Mouse (Mus musculus) liver (tissue): Measurements from ENCODE around the gene Gm49027.
"Not testable (repeated sequence)": the region's sequence is repeated elsewhere in the genome, so short reads cannot be mapped to it uniquely, and the experiment has no call there.

Experiments
- DNase-seq: peaks from one replicate; pipeline ENCODE4 v3.0.0-alpha.2; 2020; ENCODE audit warnings: mixed read lengths

Gene Gm49027

DNA sequence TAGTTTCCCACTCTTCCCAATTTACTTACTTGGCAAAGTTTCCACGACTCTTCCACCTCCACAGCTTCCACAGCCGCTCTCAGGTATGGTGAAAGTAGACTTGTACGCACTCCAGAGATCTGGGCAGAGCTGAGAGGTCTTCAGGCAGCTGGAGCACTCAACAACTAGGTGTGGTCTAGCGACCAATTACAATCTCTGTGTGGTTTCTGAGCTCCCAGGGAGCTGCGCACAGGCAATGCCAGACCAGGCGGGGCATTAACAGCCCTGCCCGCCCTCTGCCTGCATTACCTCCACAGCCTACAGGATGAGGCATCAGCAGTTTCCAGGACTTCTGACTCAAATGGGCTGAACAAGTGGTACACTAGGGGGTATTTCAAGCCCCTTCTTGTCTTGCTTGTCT, at the start of gene Gm49027:
TSS of gene Gm49027 (minus strand) at position 208 of the 400 bp plus-strand sequence.
- no peak for DNase-seq

DNA sequence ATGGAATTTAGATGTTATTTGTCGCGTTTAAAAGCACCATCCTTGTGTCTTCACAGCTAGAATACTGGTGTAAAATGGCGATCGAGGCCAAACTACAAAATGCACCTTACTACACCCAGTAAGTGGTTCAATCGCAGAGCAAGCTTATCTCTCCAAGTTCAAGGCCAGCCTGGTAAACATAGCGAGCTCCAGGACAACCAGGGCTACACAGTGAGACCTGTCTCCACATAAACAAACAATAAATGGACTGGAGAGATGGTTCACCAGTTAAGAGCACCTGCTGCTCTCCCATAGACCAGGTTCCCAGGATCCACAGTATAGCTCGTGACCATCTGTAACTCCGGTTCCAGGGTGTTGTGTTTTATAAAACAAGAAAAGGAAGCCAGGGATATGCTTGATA, 48.1 kb upstream of the Gm49027 start:
- DNase-seq: no peak

DNA sequence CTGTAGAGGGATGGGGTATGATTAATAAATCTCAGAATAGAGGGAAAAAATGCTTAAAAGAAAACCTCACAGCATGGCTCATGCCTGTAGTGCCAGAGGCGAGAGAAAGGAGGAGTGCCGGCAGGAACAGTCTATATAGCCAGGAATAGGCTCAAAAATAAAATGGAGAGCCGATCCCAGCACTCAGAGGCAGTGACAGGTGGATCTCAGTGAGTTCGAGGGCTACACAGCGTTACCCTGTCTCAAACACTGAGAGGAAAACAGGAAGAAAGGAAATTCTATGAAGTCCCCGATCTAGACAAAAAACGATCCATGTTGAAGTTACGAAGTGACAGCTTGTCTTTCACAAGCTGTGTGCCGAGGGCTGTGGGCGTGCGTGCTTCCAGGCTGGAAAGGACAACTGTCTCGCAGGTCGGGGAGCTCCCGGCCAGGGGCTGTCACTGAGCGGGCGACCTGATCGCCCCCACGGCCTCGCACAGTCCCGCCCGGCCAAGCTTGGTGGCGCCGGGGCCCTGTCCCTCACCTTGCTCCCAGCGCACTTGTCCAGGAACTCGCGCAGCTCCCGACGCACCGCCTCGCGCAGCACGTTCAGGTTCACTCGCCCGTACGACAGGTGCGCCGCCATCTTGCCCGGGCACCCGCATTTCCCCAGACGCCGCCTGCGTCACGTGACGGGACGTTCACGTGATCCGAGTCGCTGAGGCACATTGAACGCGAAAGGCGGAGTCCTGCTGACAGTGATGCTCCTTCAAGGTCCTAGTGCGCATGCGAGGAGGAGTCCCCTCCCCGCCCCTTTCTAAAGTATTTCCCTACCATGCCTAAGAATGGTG, 47.3 kb upstream of the Gm49027 start, which contains the start of gene Vps33a:
TSS of gene Vps33a (minus strand) at position 682 of the 830 bp plus-strand sequence.
- peak; percentile 99 for DNase-seq

DNA sequence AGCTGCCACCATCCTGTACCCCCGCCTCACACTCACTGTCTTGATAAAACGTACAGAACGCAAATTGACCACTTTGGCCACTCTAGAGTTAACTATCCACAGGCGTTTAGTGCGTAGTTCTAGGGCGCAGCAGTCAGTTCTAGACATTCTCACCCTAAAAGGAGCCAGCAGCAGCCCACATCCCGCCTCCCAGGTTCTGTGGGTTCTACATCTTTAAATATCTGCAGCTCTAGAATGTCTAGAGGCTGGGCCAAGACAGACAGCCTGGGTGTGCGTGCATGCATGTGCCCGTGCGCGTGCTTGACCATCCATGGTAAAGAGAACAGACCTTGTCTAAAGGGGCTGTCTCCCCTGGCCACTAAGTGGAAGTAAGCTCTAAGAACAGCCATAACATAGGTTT, 35.8 kb upstream of the Gm49027 start:
- DNase-seq: no peak

DNA sequence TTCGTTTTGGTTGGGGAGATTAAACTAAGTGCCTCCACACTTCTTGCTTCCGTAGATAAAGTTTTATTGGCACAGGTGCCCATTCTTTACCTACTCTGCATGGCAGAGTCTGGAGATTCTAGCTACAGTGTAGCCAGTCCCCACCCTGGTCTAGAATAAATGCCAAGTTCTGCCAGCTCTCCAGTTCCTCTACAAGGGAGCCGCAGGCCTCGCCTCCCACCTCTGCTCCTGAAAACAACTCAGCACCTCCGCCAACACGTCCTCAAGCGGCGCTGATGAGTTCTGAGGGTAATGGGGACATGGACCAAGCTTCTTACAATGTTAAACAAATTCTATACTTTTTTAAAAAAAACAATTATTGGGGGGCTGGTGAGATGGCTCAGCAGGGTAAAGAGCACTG, 34.3 kb upstream of the Gm49027 start:
- DNase-seq: no peak

DNA sequence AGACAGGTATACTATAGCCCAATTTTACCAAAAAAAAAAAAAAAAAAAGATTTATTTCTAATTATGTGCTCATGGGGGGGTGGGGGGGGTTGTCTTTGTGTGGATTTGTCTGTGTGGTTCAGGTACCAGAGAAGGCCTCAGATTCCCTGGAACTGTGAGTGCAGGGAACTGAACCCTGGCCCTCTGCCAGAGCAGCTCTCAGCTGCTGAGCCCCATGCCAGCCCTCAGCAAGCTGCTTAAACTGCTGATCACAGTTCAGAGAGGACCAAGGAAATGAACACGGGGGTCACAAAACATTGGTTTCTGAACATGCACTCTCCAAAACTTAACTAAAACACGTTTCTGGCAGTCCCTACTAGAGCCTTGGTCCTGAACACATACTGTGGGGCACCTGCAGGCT, 31.2 kb upstream of the Gm49027 start:
- DNase-seq: no peak

DNA sequence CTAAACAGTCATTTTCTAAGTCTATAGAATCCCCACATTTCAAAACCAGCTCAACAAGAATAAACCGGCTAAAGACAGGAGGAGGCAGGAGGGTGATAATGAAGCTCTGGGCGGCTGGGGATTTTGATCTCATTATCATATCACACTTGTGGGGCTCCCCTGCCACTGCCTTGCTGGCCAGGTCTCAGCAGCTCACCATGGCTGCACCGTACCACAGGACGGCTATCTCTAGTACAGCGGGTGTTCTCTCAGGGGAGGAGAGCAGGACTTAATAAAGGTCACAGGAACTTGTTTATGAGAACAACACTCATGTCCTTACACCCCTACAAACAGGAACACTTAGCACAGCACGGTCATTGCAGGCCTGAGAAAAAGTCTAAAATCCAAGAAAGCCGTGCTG, 30.4 kb upstream of the Gm49027 start:
- DNase-seq: peak; percentile 68

DNA sequence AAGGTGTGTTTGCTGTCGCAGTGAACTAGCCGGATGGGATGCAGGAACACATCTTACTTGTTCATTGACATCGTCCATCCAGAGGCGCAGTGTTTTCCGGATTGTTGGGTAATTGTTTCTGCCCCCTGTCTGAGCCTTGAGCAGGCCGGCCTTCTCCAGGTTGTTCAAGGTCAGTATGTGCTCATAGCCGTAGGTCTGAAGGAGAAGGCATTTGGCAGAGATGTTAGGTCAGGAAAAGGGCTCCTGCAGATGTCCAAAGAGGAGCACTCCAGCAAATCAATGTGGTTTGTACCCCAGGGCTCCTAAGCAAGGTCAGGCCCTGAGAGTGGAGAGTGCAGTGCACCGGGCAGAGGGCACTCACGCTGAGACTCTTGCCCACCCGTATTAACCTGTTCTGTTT, 8.5 kb upstream of the Gm49027 start:
- DNase-seq: no peak

DNA sequence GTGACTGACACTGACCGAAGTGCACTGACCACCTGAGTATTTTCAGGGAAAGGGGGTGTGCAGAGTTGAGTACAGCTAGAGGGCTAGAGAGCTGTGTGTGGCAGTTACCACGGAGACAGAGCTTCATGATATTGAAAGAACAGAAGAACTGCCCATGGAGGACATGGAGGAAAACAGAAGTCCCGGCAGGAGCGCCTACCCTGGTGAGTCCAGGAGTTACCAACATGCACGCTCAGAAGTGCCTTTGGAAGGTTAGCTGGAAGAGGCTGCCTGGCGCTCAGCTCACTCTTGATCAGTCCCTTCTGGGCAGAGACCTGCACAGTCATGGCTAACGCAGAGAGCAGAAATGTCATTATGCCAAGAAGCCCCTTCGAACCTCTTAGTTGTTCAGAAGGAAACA, 4.8 kb upstream of the Gm49027 start:
- DNase-seq: no peak

DNA sequence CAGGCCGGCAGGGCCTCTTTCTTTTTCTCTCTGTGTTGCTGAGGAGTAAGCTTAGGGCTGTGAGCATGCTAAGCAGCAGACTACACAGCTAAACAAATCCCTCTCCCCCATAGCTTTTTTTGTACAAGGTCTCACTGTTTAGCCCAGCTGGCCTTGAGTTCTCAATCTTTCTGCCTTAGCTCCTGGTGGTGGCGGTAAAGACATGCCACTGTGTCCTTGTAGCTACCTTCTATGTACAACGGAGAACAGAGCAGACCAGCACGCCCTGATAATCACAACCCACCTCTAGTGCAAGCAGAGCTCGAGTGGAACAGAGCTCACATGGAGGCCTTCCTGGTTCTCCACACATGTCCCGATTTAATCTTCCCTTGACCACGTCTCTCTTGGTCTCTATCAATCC, 3.4 kb upstream of the Gm49027 start:
- no peak for DNase-seq

DNA sequence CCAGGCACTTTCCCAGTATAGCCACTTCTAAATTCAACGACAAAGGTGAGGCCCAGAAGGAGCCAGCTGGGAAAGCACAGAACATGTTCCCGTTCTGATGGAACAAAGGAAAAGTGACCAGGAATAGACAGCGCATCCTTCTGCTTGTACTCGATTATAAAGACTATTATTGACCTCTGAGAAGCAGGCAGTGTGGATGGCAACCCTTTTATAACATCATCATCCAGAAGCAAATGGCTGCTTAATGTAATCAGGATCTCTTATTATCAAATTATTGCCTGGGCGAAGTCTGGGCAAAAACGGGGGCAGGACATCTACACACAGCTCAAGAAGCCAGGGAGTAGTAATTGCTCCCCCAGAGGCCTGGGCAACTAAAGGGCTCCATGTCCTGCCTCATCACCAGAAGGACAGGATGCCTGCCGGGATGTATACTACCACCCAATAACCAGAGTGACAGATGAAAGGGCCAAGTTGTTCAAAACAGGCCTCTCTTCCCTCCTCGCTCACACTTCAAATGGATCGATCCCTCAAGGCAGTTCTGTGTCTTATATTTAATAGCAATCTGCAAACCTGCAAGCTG, 718 bp upstream of the Gm49027 start:
- DNase-seq: no peak

DNA sequence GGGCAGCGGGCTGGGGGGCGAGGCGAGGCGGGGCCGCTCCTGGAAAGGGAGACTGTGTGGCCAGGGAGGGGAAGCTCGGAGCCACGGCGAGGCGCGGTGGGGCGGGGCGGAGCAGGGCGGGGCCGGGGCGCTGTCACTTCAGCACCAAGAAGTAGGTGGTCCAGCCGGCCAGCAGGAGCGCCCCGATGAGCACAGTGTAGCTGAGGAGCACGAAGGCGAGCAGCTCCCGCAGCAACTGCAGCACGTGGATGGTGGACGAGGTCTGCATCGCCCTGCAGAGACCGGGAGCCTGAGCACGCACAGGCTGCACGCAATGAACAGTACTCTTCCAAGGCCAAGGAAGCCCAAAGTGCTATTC, 916 bp downstream of the Gm49027 start:
- peak; percentile 89 for DNase-seq

DNA sequence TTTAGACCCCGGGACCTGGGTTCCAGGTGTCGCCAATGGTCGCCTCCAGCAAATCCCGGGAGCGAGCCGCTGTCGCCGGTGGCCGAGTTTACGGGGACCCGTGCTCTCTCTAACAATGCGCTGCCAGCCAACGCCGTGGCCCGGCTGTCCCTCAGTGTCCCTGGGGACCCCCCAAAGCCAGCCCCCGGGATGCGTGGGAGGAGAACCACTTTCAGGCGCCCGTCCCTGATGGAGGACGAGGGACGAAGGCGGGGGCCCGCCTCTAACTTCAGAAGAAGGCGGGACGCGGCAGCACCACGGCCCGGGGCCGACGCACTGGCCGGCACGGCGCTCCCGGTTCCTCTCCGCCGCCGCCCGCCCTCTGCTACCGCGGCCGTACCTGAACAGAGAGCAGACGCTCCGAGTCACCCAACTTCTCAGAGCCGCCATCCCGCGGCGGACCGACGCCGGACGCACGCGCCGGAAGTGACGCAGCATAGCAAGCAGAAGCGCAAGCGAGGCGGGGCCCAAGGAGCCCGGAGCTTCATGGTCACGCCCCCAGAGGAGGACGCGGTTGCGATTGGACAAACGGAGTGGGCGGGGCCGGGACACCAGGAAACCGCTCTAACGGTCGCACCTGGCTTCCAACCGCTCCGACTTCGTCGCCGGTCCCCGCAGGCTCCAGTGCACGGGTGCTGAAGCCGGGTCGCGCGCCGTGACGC, 1.4 kb downstream of the Gm49027 start, which contains the start of gene Diablo:
TSS of gene Diablo (minus strand) at position 485 of the 701 bp plus-strand sequence.
- peak; percentile 99 for DNase-seq

DNA sequence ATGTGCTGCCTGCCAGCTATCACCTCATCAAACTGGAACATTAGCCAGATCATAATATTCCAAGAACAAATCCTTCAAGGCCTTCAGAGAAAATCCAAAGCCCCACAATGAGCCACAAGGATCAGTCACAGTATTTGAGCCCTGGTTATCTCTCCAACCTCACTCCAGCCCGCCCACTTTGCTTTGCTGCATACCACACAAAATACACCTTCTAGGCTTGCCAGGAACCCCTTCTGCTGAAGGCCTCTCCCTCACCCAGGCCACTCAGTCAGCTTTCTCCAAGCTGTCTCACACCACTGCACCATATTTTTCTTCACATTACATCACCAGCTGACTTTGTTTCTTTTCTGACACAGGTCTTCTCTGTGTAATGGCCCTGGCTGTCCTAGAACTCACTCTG, 3.1 kb downstream of the Gm49027 start:
- DNase-seq: no peak

DNA sequence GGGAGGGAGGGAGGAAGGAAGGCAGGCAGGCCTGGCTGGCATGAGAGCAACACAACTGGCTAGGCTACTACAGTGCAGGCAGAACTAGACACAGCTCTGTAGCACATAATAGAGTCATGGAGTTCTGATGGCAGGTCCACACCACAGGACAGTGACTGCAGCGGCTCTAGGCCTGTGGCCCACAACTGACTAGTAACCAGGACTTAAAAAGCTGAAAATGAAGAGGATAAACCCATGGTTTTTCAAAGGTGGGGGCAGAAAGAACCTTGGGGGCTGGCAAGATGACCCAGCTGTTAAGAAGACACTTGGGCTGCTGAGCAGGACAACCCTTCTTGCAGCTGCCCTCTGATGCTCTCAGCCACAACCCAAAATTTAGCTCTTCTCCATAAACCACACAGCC, 3.7 kb downstream of the Gm49027 start:
- DNase-seq: no peak

DNA sequence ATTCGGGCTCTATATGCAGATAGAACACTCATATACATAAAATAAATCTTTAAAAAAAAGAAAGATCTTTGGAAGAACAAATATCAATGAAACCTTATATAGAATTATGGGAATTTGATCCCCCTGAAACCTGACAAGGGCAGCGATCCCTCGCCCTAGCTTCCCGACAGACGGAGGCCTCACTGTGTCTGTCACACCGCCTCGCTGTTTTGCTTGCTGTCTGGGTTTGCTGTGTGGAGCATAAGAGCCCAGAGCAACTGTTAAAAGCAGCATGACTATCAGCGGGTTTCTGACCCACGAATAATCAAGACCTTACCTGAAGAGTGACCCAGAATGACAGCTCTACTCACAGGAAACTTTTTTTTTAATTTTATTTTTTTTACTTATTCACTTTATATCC, 4.6 kb downstream of the Gm49027 start:
- DNase-seq: no peak

DNA sequence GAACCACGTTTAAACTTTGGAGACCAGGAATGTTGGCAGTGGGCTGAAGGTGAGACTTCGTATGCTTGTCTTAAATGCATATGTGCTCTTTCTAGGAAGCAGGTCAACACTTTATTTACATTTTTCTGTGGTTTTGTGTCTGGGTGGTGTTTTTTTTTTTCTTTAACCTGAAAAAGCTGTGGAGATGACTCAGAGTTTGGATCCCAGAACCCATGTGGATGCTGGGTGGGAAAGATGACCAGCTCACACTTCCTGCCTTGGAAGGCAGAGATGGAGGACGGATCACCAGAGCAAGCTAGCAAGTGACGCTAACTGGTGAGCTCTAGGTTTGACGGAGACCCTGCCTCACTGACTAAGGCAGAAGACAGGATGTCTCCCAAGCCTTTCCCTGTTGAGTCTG, 10.4 kb downstream of the Gm49027 start:
- DNase-seq: no peak

DNA sequence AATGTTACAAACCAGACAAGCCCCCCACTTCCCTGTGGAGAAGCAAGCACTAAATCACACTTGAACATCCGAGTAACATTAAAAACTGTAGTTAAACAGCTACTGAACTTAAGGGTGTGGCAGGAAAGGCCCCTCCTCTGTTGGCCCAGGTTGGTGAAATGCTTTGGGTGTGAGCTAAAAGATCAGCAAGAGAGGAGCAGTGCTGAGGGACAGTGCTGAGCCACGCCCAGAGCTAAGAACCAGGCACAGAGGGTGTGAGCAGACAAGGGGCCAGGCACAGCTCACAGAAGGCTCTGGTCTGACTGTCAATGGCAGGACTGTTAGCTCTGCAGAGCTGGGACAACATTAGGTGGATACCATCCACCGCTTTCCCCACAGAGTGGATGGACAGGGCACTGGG, 13.2 kb downstream of the Gm49027 start:
- peak; percentile 52 for DNase-seq

DNA sequence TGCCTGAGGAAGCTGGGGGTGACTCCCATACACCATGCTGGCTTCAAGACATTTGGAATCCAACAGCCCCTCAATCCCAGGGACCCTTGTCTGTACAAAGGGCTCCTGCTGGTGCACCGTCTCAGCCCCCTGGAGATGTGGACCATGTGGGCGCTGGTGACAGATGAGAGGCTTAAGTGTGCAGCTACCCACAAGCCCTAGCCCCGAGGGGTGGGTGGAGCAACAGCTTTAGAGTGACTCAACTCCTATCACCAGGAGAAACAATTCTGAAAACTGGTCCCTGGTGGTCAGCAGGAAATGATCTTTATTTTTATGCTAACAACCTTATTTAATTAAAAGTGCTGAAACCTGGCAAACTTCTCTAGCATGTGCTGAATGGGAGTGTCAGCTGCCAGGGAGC, 13.9 kb downstream of the Gm49027 start:
- DNase-seq: not testable (repeated sequence)

DNA sequence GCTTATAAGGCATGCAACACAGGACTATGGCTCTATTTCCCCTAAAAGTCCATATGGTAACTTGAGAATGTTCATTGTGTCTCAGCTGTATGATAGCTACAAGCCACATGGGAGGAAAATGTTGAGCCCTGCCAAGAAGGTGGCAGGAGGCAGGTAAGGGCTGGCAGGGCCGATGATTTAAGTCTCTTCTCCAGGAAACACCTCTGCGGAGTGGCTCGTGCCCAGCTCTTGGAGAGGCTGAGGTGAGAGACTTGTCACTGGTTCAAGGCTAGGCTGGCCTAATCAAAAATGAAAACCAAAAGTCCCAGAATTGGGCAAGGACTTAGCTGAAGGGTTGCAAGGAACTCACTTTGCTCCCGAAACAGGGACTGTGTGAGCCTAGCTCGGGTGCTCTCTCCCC, 15.1 kb downstream of the Gm49027 start, which contains the start of gene B3gnt4:
TSS of gene B3gnt4 (plus strand) at position 301 of the 400 bp plus-strand sequence.
- no peak for DNase-seq

DNA sequence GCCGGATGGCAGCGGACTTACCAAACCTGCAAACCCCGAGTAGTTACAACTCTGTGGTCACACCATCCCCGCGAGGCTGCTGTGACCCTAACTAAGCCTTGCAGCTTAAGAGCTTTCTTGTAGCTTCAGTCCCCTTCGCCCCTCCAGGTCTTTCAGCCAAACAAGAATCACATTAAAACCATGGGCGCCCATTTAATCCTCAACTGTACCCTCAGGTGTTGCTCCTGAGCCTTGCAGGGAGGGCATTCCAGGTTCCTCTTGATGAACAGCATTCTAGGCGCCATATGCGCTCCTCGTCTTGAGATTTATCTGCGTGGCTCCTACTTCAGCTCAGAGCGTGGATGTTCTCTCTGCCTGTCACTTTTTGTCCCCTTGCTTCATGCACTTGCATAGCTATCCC, 16.4 kb downstream of the Gm49027 start:
- DNase-seq: no peak

DNA sequence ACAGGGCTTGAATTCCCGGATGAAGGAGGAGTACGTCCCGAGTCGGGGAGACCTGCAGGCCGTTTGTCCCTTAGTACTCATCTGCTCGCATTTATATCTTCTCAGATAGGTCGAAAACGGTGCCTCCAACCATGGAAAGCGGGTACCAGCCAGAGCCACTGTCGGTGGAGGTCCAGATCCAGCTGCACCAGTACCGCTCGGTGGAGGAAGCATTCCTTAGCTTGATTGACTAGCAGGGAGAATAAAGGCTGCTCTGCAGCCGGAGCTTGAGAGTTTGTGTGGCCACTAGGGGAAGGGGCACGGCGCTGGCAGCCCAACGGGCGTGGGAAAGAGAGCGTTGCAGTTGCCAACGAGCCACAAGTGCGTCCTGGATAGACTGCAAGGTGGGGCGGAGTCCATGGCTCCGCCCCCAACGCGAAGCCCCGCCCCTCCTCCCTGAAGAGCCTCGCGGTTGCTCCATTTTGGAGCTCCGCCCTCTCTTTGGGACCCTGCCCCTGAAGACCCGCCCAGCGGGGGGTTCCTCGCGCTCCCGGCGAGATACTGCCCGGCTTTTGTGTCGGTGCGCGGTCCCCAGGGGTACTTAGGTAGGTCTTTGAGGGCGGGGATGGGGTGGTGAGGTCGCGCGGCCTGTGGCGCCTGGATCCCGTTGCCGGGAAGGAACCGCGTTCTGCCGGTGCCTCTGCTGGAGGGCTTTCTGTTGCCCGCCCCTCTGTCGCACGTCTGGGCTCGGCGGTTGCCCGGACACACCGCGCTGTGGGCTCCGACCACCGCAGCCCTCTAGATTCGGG, 17.2 kb downstream of the Gm49027 start:
- DNase-seq: peak; percentile 91

DNA sequence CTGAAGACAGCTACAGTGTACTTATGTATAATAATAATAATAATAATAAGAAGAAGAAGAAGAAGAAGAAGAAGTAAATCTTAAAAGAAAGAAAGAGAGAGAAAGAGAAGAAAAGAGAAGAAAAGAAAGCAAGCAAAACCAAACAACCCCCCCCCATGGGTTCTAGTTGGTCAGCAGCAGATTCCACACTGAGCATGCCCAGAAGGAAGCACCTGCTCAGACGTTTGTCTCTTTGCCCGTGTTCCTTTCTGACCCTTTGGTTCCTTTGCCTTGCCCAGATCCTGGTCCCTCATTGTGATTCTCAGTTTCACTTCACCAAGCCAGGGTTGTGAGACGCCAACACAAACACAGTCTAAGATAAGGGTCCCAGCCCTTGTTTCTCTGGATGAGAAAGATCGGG, 23.3 kb downstream of the Gm49027 start:
- no peak for DNase-seq
